Mouse (Mus musculus) limb, embryonic 14.5 days (tissue): Measurements from ENCODE around the gene Aff3. TPM values are rescaled to one million over a fixed set of nuclear protein-coding genes. Genes with fewer than 3 reads are reported as not detected.

Experiments
- ATAC-seq: fragments of 200-750 bp; cut with Nextera tagmentation; 2 replicates; pipeline ENCODE4 v1.8.0; 2017; ENCODE audit warnings: low read depth, moderate number of reproducible peaks, moderate TSS enrichment; ENCODE audit not compliant: low FRiP score
- DNase-seq: peaks from one replicate; pipeline ENCODE4 v3.0.0-alpha.2; 2015; ENCODE audit warnings: low spot score
- H3K27ac ChIP-seq: fragments of 300-500 bp; sonication (generic); replicated peaks from 2 replicates; pipeline ENCODE4 v1.5.1; 2014; ENCODE audit warnings: low read depth, mild to moderate bottlenecking, low read length, moderate library complexity, mixed read lengths
- H3K27me3 ChIP-seq: fragments of 300-500 bp; sonication (generic); 2 replicates; pipeline ENCODE4 v1.6.1; 2014; ENCODE audit warnings: low read length, mixed read lengths; ENCODE audit not compliant: control insufficient read depth, insufficient read depth
- H3K36me3 ChIP-seq: fragments of 300-500 bp; sonication (generic); 2 replicates; pipeline ENCODE4 v1.6.1; 2014; ENCODE audit warnings: mild to moderate bottlenecking, low read length, moderate library complexity, mixed read lengths; ENCODE audit not compliant: control insufficient read depth, insufficient read depth
- H3K4me1 ChIP-seq: fragments of 300-500 bp; sonication (generic); 2 replicates; pipeline ENCODE4 v1.6.1; 2014; ENCODE audit warnings: antibody characterized with exemption, low read length, mixed read lengths; ENCODE audit not compliant: control insufficient read depth, insufficient read depth
- H3K4me2 ChIP-seq: fragments of 300-500 bp; sonication (generic); replicated peaks from 2 replicates; pipeline ENCODE4 v1.6.1; 2014; ENCODE audit warnings: low read depth, mild to moderate bottlenecking, low read length, moderate library complexity; ENCODE audit not compliant: severe bottlenecking
- H3K4me3 ChIP-seq: fragments of 300-500 bp; sonication (generic); replicated peaks from 2 replicates; pipeline ENCODE4 v1.5.1; 2014; ENCODE audit warnings: low read length
- H3K9ac ChIP-seq: fragments of 300-500 bp; sonication (generic); 2 replicates; pipeline ENCODE4 v1.6.1; 2014; ENCODE audit warnings: mild to moderate bottlenecking, low read depth, low read length, moderate library complexity; ENCODE audit not compliant: severe bottlenecking
- H3K9me3 ChIP-seq: fragments of 300-500 bp; sonication (generic); 2 replicates; pipeline ENCODE4 v1.6.1; 2016; ENCODE audit warnings: low read length; ENCODE audit not compliant: control insufficient read depth
- POLR2A ChIP-seq: fragments of 200-500 bp; IDR thresholded peaks from 2 replicates; pipeline ENCODE4 v1.8.0; 2012; ENCODE audit warnings: inconsistent platforms, mild to moderate bottlenecking, moderate library complexity, borderline replicate concordance; ENCODE audit not compliant: insufficient read depth, insufficient read length; ENCODE audit errors: extremely low read depth
- WGBS: fragments of 180-500 bp; shearing (Covaris S2); extraction: QIAGEN DNeasy Blood & Tissue Kit; methylation state at CpG from one replicate; pipeline ENCODE4 v1.1.7; 2014; 5-methylcytosine and 5-hydroxymethylcytosine counted together
- polyA plus RNA-seq, 2 experiments: library from polyadenylated mRNA; depleted of rRNA in 1 of 2; stranded (reverse) in 1 of 2; unstranded in 1 of 2; fragments of >200 nt; fragmentation: Nextera tagmentation in 1 of 2; extraction: Ambion mirVana in 1 of 2; gene quantifications; 2 replicates each; pipeline versions ENCODE4 v1.2.1 to v1.2.3; 2012 to 2014

Gene Aff3
- polyA plus RNA-seq, 2 experiments = 20.4 to 22.4 TPM

DNA sequence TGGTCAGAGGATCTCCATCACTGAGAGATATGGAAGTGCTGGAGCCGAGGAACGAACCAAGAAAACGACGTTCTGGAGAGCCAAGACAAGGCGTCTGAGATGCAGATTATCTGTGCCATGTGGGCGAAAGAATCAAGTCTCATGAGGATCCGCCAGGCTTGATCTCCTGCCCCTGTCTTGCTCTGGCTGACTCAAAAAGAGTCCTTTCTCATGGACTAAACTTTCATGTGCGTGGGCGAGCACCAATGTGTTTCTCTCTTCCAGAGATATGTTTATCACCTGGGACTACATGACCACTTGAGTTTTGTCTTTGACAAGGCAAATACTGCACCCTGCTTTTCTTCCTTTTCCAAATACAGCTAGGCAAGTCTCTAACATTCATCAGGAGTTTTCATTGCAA, 6.4 kb downstream of the Aff3 start:
- Histone ChIP-seq H3K9ac (no peak overlapping the region), H3K27me3 (no peaks in the 10 kb centered on the region), H3K27ac (no peak overlapping the region), H3K36me3 (no peaks in the 10 kb centered on the region), H3K4me3 (no peak overlapping the region), H3K4me1 (peaks cover 40% of the 10 kb centered on the region), H3K4me2 (no peak overlapping the region; the same call in 1 of the 2 replicates), H3K9me3 (no peaks in the 10 kb centered on the region; the same call in 1 of the 2 replicates)
- TF ChIP-seq POLR2A = no peak
- no peak for DNase-seq
- WGBS = 82% methylated on average over 9 of the region's 9 CpGs
- ATAC-seq = no peak

DNA sequence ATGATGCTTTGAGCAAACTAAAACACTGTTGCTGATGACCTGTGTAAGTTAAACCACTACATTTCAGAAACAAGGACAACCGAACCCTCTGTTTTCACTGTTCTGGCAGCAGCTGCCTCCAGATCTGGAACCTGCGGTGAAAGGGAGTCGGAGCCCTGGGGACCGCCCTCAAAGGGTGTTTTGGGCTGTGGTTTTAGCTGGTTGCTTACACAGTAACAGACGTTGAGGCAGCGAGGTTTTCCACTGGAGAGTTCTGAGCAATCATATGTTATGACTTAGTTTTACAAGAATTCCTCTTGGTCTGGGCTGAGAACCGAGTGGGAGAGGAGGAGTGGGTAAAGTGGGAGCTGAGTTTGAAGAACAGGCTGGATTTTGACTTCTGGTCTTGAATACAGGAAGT, 7.1 kb downstream of the Aff3 start:
- no peak for TF ChIP-seq POLR2A
- Histone ChIP-seq H3K4me2 (no peak overlapping the region; the same call in 1 of the 2 replicates), H3K9ac (no peak overlapping the region), H3K4me1 (peaks cover 41% of the 10 kb centered on the region), H3K36me3 (no peaks in the 10 kb centered on the region), H3K27ac (peak overlapping the region; percentile 58; the same call in 1 of the 2 replicates), H3K9me3 (no peaks in the 10 kb centered on the region; the same call in 1 of the 2 replicates), H3K27me3 (no peaks in the 10 kb centered on the region), H3K4me3 (no peak overlapping the region)
- WGBS = 28% methylated on average over 7 of the region's 7 CpGs
- ATAC-seq (peak; percentile 67), DNase-seq (peak; percentile 66)

GRCm38 (mm10) chr1:38654981-38655540, 9.7 kb downstream of the Aff3 start:
- Histone ChIP-seq H3K9ac (no peak overlapping the region), H3K36me3 (no peaks in the 10 kb centered on the region), H3K4me2 (no peak overlapping the region), H3K4me3 (no peak overlapping the region), H3K27me3 (no peaks in the 10 kb centered on the region), H3K4me1 (peaks cover 35% of the 10 kb centered on the region), H3K9me3 (no peaks in the 10 kb centered on the region; the same call in 1 of the 2 replicates), H3K27ac (no peak overlapping the region)
- no peak for TF ChIP-seq POLR2A
- WGBS = 92% methylated on average over 5 of the region's 5 CpGs
- no peak for DNase-seq
- no peak for ATAC-seq

DNA sequence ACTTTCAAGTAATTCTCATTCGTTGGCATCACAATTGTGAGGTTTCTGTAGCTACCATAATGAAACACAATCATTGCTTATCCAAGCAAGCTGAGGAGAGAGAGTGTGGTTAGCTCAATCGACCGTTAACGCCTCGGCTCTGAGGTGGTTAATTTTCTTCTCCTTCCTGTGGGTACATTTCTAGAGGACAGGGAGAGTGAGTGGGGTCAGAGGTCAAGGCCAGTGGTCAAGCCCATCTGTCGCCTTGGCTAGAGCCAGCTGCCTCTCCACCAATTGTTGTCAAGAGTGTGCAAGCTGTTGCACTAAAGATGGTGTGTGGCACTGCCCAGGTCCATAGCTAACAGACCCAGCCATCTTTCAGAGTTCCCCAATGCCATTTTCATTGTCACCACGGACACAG, 14.7 kb downstream of the Aff3 start:
- TF ChIP-seq POLR2A = no peak
- no peak for DNase-seq
- Histone ChIP-seq H3K27ac (no peak overlapping the region), H3K4me1 (peaks cover 11% of the 10 kb centered on the region), H3K36me3 (no peaks in the 10 kb centered on the region), H3K9ac (no peak overlapping the region), H3K4me2 (no peak overlapping the region), H3K27me3 (no peaks in the 10 kb centered on the region), H3K9me3 (no peaks in the 10 kb centered on the region; the same call in 1 of the 2 replicates), H3K4me3 (no peak overlapping the region)
- 58% methylated on average over 7 of the region's 7 CpGs for WGBS
- ATAC-seq = no peak

DNA sequence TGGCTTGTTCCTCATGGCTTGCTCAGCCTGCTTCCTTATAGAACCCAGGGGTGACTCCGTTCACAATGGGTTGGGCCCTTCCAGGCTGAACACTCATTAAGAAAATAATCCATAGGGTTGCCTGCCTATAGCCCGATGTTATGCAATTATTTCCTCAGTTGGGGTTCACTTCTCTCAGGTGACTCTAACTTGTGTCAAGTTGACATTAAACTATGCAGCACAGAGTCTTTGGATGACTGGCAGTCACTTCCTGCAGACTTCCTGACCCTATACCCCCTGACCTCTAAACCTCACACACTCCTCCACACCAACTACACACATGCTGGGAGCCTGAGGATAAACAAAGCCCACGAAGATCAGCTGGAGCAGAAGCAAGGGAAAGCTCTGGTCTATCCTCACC, 15.6 kb downstream of the Aff3 start:
- WGBS = 54% methylated on average over 3 of the region's 3 CpGs
- TF ChIP-seq POLR2A = no peak
- no peak overlapping the region for H3K9ac ChIP-seq
- no peak for DNase-seq
- no peaks in the 10 kb centered on the region for H3K36me3 ChIP-seq
- H3K27me3 ChIP-seq = no peaks in the 10 kb centered on the region
- H3K4me1 ChIP-seq = peaks cover 11% of the 10 kb centered on the region
- no peak for ATAC-seq
- H3K9me3 ChIP-seq = no peaks in the 10 kb centered on the region
- no peak overlapping the region for H3K4me2 ChIP-seq
- no peak overlapping the region for H3K27ac ChIP-seq
- H3K4me3 ChIP-seq = no peak overlapping the region
